Mouse (Mus musculus): ENCODE measurements at regions not wholly inside any gene's neighbourhood (a gene's known extent, or its start where the extent isn't known, plus 50 kb on each side); places are given as distances from the start of the nearest gene placed in this dataset.

GRCm38 (mm10) chr10:55767571-55767970 is 339.1 kb upstream of the Msl3l2 start:
- peak in 1 of 2 experiments; percentile 5 for DNase-seq (ENCODE audit: low spot score in 2 of 2)

GRCm38 (mm10) chr10:55769642-55770041 is 337.1 kb upstream of the Msl3l2 start:
- DNase-seq (ENCODE audit: low spot score in 2 of 2): no peak

- DNase-seq (ENCODE audit: low spot score in 2 of 2): no peak
Observed at GRCm38 (mm10) chr10:55782674-55783469, 323.8 kb upstream of the Msl3l2 start.

- no peak for DNase-seq (ENCODE audit: low spot score in 2 of 2)
Observed at GRCm38 (mm10) chr10:55813966-55814365, 292.8 kb upstream of the Msl3l2 start.

- DNase-seq (ENCODE audit: low spot score in 2 of 2): no peak
Observed at GRCm38 (mm10) chr10:55851361-55851760, 255.4 kb upstream of the Msl3l2 start.

GRCm38 (mm10) chr10:55892606-55893005 is 214.1 kb upstream of the Msl3l2 start:
- DNase-seq (ENCODE audit: low spot score in 2 of 2): no peak

- no peak for DNase-seq (ENCODE audit: low spot score in 2 of 2)
Observed at GRCm38 (mm10) chr10:55929100-55929499, 177.6 kb upstream of the Msl3l2 start.

GRCm38 (mm10) chr10:55933993-55934392 is 172.7 kb upstream of the Msl3l2 start:
- no peak for DNase-seq (ENCODE audit: low spot score in 2 of 2)

- no peak for DNase-seq (ENCODE audit: low spot score in 2 of 2)
Observed at GRCm38 (mm10) chr10:55935447-55935846, 171.3 kb upstream of the Msl3l2 start.

GRCm38 (mm10) chr10:55962627-55963203 is 144.0 kb upstream of the Msl3l2 start:
- no peak for DNase-seq (ENCODE audit: low spot score in 2 of 2)
